Mouse (Mus musculus) midbrain, embryonic 11.5 days (tissue): ENCODE results near the gene Snrnp35. TPM values are rescaled to one million over a fixed set of nuclear protein-coding genes. Genes with fewer than 3 reads are reported as not detected.

Experiments
- ATAC-seq: fragments of 200-750 bp; cut with Nextera tagmentation; 2 replicates; pipeline ENCODE4 v1.8.0; 2017; ENCODE audit warnings: moderate TSS enrichment, moderate library complexity; ENCODE audit not compliant: low FRiP score
- DNase-seq: peaks from one replicate; pipeline ENCODE4 v3.0.0; 2015; ENCODE audit warnings: low spot score; ENCODE audit errors: missing footprints
- H3K27ac ChIP-seq: fragments of 300-500 bp; sonication (generic); 2 replicates; pipeline ENCODE4 v1.5.1; 2014; ENCODE audit warnings: low read depth, low read length
- H3K27me3 ChIP-seq: fragments of 300-500 bp; sonication (generic); 2 replicates; pipeline ENCODE4 v1.6.1; 2014; ENCODE audit warnings: mild to moderate bottlenecking, low read length, moderate library complexity, mixed read lengths; ENCODE audit not compliant: control insufficient read depth, insufficient read depth
- H3K36me3 ChIP-seq: fragments of 300-500 bp; sonication (generic); 2 replicates; pipeline ENCODE4 v1.6.1; 2014; ENCODE audit warnings: mild to moderate bottlenecking, low read length, moderate library complexity, mixed read lengths; ENCODE audit not compliant: control insufficient read depth, insufficient read depth
- H3K4me1 ChIP-seq: fragments of 300-500 bp; sonication (generic); 2 replicates; pipeline ENCODE4 v1.6.1; 2014; ENCODE audit warnings: low read length; ENCODE audit not compliant: control insufficient read depth, insufficient read depth
- H3K4me2 ChIP-seq: fragments of 300-500 bp; sonication (generic); 2 replicates; pipeline ENCODE4 v1.6.1; 2014; ENCODE audit warnings: mild to moderate bottlenecking, moderate library complexity
- H3K4me3 ChIP-seq: fragments of 300-500 bp; sonication (generic); 2 replicates; pipeline ENCODE4 v1.5.1; 2014; ENCODE audit warnings: low read depth, low read length
- H3K9ac ChIP-seq: fragments of 300-500 bp; sonication (generic); 2 replicates; pipeline ENCODE4 v1.6.1; 2014; ENCODE audit warnings: low read length
- H3K9me3 ChIP-seq: fragments of 300-500 bp; sonication (generic); 2 replicates; pipeline ENCODE4 v1.6.1; 2016; ENCODE audit warnings: low read length; ENCODE audit not compliant: control insufficient read depth
- WGBS: fragments of 180-500 bp; shearing (Covaris S2); extraction: QIAGEN DNeasy Blood & Tissue Kit; methylation state at CpG from one replicate; pipeline ENCODE4 v1.1.7; 2014; 5-methylcytosine and 5-hydroxymethylcytosine counted together
- polyA plus RNA-seq: library from polyadenylated mRNA; unstranded; fragments of >200 nt; fragmentation: Nextera tagmentation; extraction: Ambion mirVana; gene quantifications from 2 replicates; pipeline ENCODE4 v1.2.1, GENCODE M21; 2014

Gene Snrnp35
- polyA plus RNA-seq, 1 experiment from 2014 or later: 17.3 TPM

GRCm38 (mm10) chr5:124536776-124537175 is 53.8 kb downstream of the Snrnp35 start:
- Histone ChIP-seq H3K9ac (peak overlapping the region; percentile 44), H3K36me3 (no peaks in the 10 kb centered on the region), H3K4me1 (peaks cover 7% of the 10 kb centered on the region), H3K27ac (no peak overlapping the region), H3K9me3 (no peaks in the 10 kb centered on the region), H3K27me3 (no peaks in the 10 kb centered on the region), H3K4me3 (no peak overlapping the region), H3K4me2 (peak overlapping the region; percentile 35)
- peak; percentile 82 for DNase-seq
- 4% methylated on average over 14 of the region's 17 CpGs for WGBS
- no peak for ATAC-seq

- no peaks in the 10 kb centered on the region for H3K27me3 ChIP-seq
- 74% methylated on average over 15 of the region's 16 CpGs for WGBS
- H3K27ac ChIP-seq: no peak overlapping the region
- no peak overlapping the region for H3K4me2 ChIP-seq
- no peak overlapping the region for H3K4me3 ChIP-seq
- ATAC-seq (no peak), DNase-seq (no peak)
- peaks cover 13% of the 10 kb centered on the region for H3K4me1 ChIP-seq
- no peak overlapping the region for H3K9ac ChIP-seq
- peaks cover 2% of the 10 kb centered on the region; the same call in 1 of the 2 replicates for H3K36me3 ChIP-seq
- no peaks in the 10 kb centered on the region for H3K9me3 ChIP-seq
Measured at GRCm38 (mm10) chr5:124538813-124539792, 56.2 kb downstream of the Snrnp35 start.

- no peaks in the 10 kb centered on the region for H3K27me3 ChIP-seq
- 70% methylated on average over 4 of the region's 4 CpGs for WGBS
- DNase-seq (no peak), ATAC-seq (no peak)
- H3K9ac ChIP-seq: peak overlapping the region; percentile 53; the same call in 1 of the 2 replicates
- peaks cover 5% of the 10 kb centered on the region; the same call in 1 of the 2 replicates for H3K36me3 ChIP-seq
- peak overlapping the region; percentile 32; the same call in 1 of the 2 replicates for H3K4me2 ChIP-seq
- H3K4me3 ChIP-seq: peak overlapping the region; percentile 96
- H3K9me3 ChIP-seq: no peaks in the 10 kb centered on the region
- peaks cover 13% of the 10 kb centered on the region for H3K4me1 ChIP-seq
- H3K27ac ChIP-seq: no peak overlapping the region
Measured at GRCm38 (mm10) chr5:124539905-124540304, 57.0 kb downstream of the Snrnp35 start.

GRCm38 (mm10) chr5:124540383-124540786 is 57.5 kb downstream of the Snrnp35 start, which contains the start of gene Tmed2:
Tmed2 (plus strand) TSS chr5:124540695.
- H3K27ac ChIP-seq: peak within 1 kb of the TSS; percentile 32; the same call in 1 of the 2 replicates
- under 1% methylated on average over 35 of the region's 35 CpGs for WGBS
- peak within 1 kb of the TSS; percentile 86 for H3K9ac ChIP-seq
- H3K4me1 ChIP-seq: peaks cover 13% of the 10 kb centered on the region
- DNase-seq (peak; percentile 99), ATAC-seq (peak; percentile 96)
- peaks cover 8% of the 10 kb centered on the region; the same call in 1 of the 2 replicates for H3K36me3 ChIP-seq
- H3K4me2 ChIP-seq: peak within 1 kb of the TSS; percentile 52
- H3K27me3 ChIP-seq: no peaks in the 10 kb centered on the region
- H3K4me3 ChIP-seq: peak within 1 kb of the TSS; percentile 96
- no peaks in the 10 kb centered on the region for H3K9me3 ChIP-seq

Other genes with a start within 250 kb of the Snrnp35 start
- 4.6 and 5.0 TPM in 2 replicates for gene Pitpnm2, start 233.4 kb upstream of the Snrnp35 start, polyA plus RNA-seq
- gene Mphosph9, start 155.2 kb upstream of the Snrnp35 start, polyA plus RNA-seq: 12.3 and 13.6 TPM in 2 replicates
- gene 2810006K23Rik, start 155.0 kb upstream of the Snrnp35 start, polyA plus RNA-seq: 22.0 and 23.9 TPM in 2 replicates
- 215 and 262 TPM in 2 replicates for gene Cdk2ap1, start 120.1 kb upstream of the Snrnp35 start, polyA plus RNA-seq
- 78.6 and 85.9 TPM in 2 replicates for gene Sbno1, start 57.1 kb upstream of the Snrnp35 start, polyA plus RNA-seq
- gene Kmt5a, start 43.2 kb upstream of the Snrnp35 start, polyA plus RNA-seq: 76.6 and 90.0 TPM in 2 replicates
- 19.6 and 23.1 TPM in 2 replicates for gene Rilpl2, start 4.8 kb upstream of the Snrnp35 start, polyA plus RNA-seq
- 17.7 and 21.7 TPM in 2 replicates for gene Rilpl1, start 48.3 kb downstream of the Snrnp35 start, polyA plus RNA-seq
- gene Tmed2, start 57.6 kb downstream of the Snrnp35 start, polyA plus RNA-seq: 490 and 523 TPM in 2 replicates
- gene Ddx55, start 69.7 kb downstream of the Snrnp35 start, polyA plus RNA-seq: 13.2 and 15.0 TPM in 2 replicates
- 84.6 and 87.3 TPM in 2 replicates for gene Eif2b1, start 96.0 kb downstream of the Snrnp35 start, polyA plus RNA-seq
- 73.0 and 85.9 TPM in 2 replicates for gene Gtf2h3, start 96.0 kb downstream of the Snrnp35 start, polyA plus RNA-seq
- gene Atp6v0a2, start 145.4 kb downstream of the Snrnp35 start, polyA plus RNA-seq: 40.3 and 42.5 TPM in 2 replicates
- 0.04 TPM in 1 of 2 replicates, not detected in the other for gene Dnah10, start 242.0 kb downstream of the Snrnp35 start, polyA plus RNA-seq